In the genomic region with DNA sequence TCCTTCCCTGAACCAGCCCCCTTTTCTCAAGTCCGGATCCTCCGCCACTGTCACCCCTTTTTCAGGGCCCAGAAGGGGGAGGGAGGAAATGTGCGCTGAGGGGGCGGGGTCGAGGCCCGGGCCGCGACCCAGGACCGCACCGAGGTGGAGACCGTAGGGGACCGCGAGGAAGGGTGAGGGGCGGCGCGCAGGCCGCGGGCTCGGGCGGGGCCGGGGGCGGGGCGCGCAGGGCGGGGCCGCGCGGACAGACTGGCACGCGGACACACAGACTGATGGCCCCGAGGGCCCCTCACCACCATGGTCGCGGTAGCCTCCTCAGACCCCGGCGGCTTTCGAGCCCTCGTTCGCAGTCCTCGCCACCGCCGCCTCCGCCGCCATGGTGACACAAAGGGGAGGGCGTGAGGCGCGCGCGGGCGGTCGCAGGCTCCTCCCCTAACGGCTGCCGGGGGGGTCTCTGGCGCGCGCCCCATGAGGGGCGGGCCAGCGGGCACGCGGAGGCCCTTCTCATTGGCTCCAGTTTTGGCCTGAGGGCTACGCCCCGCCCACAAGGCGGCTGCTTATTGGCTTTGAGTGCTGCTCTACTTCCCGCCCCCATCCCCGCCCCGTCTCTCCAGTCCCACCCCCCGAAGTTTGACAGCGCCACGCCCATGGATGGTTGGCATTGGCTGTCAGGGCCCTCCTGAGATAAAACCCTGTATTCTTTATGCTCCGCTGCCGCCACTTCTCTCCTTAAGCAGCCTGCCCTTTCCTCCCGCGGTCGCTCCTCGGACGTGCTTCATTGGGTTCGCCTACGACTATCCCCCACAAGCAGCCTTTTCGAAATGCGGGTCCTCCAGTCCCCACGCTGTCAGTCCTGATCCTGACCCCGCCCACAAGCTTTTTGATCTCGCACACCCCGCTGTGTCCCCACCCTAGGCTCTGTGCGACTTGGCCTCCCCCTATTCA, we compare ENCODE assay signal across 8 mouse cellular contexts. TPM values are rescaled to one million over a fixed set of nuclear protein-coding genes. Genes with fewer than 3 reads are reported as not detected.
DNase-seq lines count a peak whose midpoint lies in the region; ATAC-seq and TF ChIP-seq lines count a peak whose summit lies in the region.

TSS of gene Arhgap33 (minus strand) at position 428 of the 945 bp plus-strand sequence.

- no peaks in the 10 kb centered on the region for H3K9me3 ChIP-seq in ES-E14 (ENCODE audit: control insufficient read depth, insufficient read depth, low read depth, low read length)
- H3K9me3 ChIP-seq in forebrain, embryonic 15.5 days: no peaks in the 10 kb centered on the region
- no peaks in the 10 kb centered on the region for H3K9me3 ChIP-seq in lung, embryonic 14.5 days (ENCODE audit: low read depth, low read length)

- H3K4me2 ChIP-seq in forebrain, embryonic 15.5 days (replicated peaks): peak within 1 kb of the TSS; percentile 78
- peak within 1 kb of the TSS; percentile 92 for H3K4me2 ChIP-seq in lung, embryonic 14.5 days

- H3K4me1 ChIP-seq in ES-E14 (ENCODE audit: control insufficient read depth in 2 of 2, insufficient read depth in 2 of 2, low read length in 2 of 2, poor library complexity in 1 of 2): peaks cover 0 to 6% of the 10 kb centered on the region in 2 experiments; a peak in 1 of 4 replicates
- peaks cover 38% of the 10 kb centered on the region for H3K4me1 ChIP-seq in forebrain, embryonic 15.5 days
- H3K4me1 ChIP-seq in lung, embryonic 14.5 days (ENCODE audit: insufficient read depth): peaks cover 15% of the 10 kb centered on the region; the same call in 1 of the 2 replicates
- peaks cover 38% of the 10 kb centered on the region for H3K4me1 ChIP-seq in olfactory bulb, adult 2 months (ENCODE audit: control insufficient read depth, insufficient read depth, low read length)
- peaks cover 12% of the 10 kb centered on the region for H3K4me1 ChIP-seq in thymus, adult 2 months (replicated peaks; ENCODE audit: control insufficient read depth, insufficient read depth, low read length)

- H3K4me3 ChIP-seq in ES-E14 (ENCODE audit: insufficient read depth in 1 of 2, low read depth in 1 of 2, low read length in 2 of 2, poor library complexity in 1 of 2, severe bottlenecking in 1 of 2): peak within 1 kb of the TSS; percentile 72 to 92
- peak within 1 kb of the TSS; percentile 91 for H3K4me3 ChIP-seq in forebrain, embryonic 15.5 days
- peak within 1 kb of the TSS; percentile 75 for H3K4me3 ChIP-seq in layer of hippocampus, adult 2 months
- peak within 1 kb of the TSS; percentile 65 for H3K4me3 ChIP-seq in lung, embryonic 14.5 days (ENCODE audit: low read depth, low read length)
- peak within 1 kb of the TSS; percentile 95 for H3K4me3 ChIP-seq in olfactory bulb, adult 2 months (ENCODE audit: insufficient read depth, low read depth, low read length)
- H3K4me3 ChIP-seq in thymus, adult 2 months (ENCODE audit: control insufficient read depth, insufficient read depth, low read length): peak within 1 kb of the TSS; percentile 80

- intact Hi-C loops in heart, postnatal 36 days (cut with DNase I): no loop called here

- no peak within 1 kb of the TSS for H3K27ac ChIP-seq in ES-E14 (ENCODE audit: insufficient read depth, low read depth, low read length, poor library complexity, severe bottlenecking)
- peak within 1 kb of the TSS; percentile 98 for H3K27ac ChIP-seq in forebrain, embryonic 15.5 days (replicated peaks)
- peak within 1 kb of the TSS; percentile 90 for H3K27ac ChIP-seq in layer of hippocampus, adult 2 months
- peak within 1 kb of the TSS; percentile 50 for H3K27ac ChIP-seq in lung, embryonic 14.5 days (ENCODE audit: low read depth)
- peak within 1 kb of the TSS; percentile 81 for H3K27ac ChIP-seq in olfactory bulb, adult 2 months (ENCODE audit: insufficient read depth, low read depth, low read length)
- H3K27ac ChIP-seq in thymus, adult 2 months (ENCODE audit: control insufficient read depth, insufficient read depth, low read length): no peak within 1 kb of the TSS

- no peak for TF ChIP-seq POLR2A in olfactory bulb, adult 2 months (IDR thresholded peaks at IDR 0.05; ENCODE audit: insufficient read depth, low read depth, low read length)
- 0 out of 2 replicates have a peak, but pooled peaks have one; percentile 15 for TF ChIP-seq POLR2A in thymus, adult 2 months (IDR thresholded peaks at IDR 0.05; ENCODE audit: control insufficient read depth, extremely low read depth, insufficient read depth, low read length, poor library complexity)

- DNase-seq in ES-E14 (ENCODE audit: low read depth, low spot score): peak; percentile 93
- DNase-seq in cerebellum, adult 11-12 months: peak; percentile 96
- peak; percentile 93 to 94 for DNase-seq in heart, postnatal 36 days
- DNase-seq in layer of hippocampus, adult 2 months (ENCODE audit: low spot score in 2 of 2): peak; percentile 95 to 96
- peak; percentile 99 for DNase-seq in lung, embryonic 14.5 days
- DNase-seq in thymus, adult 2 months: peak; percentile 96

- ATAC-seq in forebrain, embryonic 15.5 days (replicated peaks): peak; percentile 87
- ATAC-seq in lung, embryonic 14.5 days (ENCODE audit: insufficient read depth): peak; percentile 89

- TF ChIP-seq CTCF in layer of hippocampus, adult 2 months (conservative IDR thresholded peaks at IDR 0.05): no peak
- no peak for TF ChIP-seq CTCF in lung, embryonic 14.5 days (IDR thresholded peaks at IDR 0.05; ENCODE audit: low read depth)
- TF ChIP-seq CTCF in olfactory bulb, adult 2 months (IDR thresholded peaks at IDR 0.05; ENCODE audit: insufficient read depth, low read depth, low read length): no peak
- TF ChIP-seq CTCF in thymus, adult 2 months (IDR thresholded peaks at IDR 0.05; ENCODE audit: borderline replicate concordance, control insufficient read depth, extremely low read depth, insufficient read depth, low read length, poor library complexity): 0 out of 2 replicates have a peak, but pooled peaks have one; percentile 20

- H3K27me3 ChIP-seq in forebrain, embryonic 15.5 days: no peaks in the 10 kb centered on the region
- no peaks in the 10 kb centered on the region for H3K27me3 ChIP-seq in lung, embryonic 14.5 days (ENCODE audit: insufficient read depth, low read length)
- no peaks in the 10 kb centered on the region for H3K27me3 ChIP-seq in thymus, adult 2 months (ENCODE audit: control insufficient read depth, insufficient read depth, low read length)

- H3K36me3 ChIP-seq in ES-E14 (ENCODE audit: control insufficient read depth, insufficient read depth, low read length, poor library complexity, severe bottlenecking): peaks cover 2% of the 10 kb centered on the region
- peaks cover 29% of the 10 kb centered on the region for H3K36me3 ChIP-seq in forebrain, embryonic 15.5 days
- peaks cover 40% of the 10 kb centered on the region for H3K36me3 ChIP-seq in lung, embryonic 14.5 days (ENCODE audit: insufficient read depth)
- H3K36me3 ChIP-seq in thymus, adult 2 months (ENCODE audit: control insufficient read depth, insufficient read depth, low read length): peaks cover 13% of the 10 kb centered on the region

- under 1% methylated on average over 62 of the region's 84 CpGs for WGBS in forebrain, embryonic 15.5 days
- WGBS in lung, embryonic 14.5 days: under 1% methylated on average over 68 of the region's 84 CpGs
- under 1% methylated on average over 84 of the region's 84 CpGs for WGBS in olfactory bulb, adult 2 months
- under 1% methylated on average over 71 of the region's 84 CpGs for WGBS in thymus, adult 2 months

- peak within 1 kb of the TSS; percentile 75 for H3K9ac ChIP-seq in ES-E14 (ENCODE audit: insufficient read depth, low read depth, low read length, poor library complexity, severe bottlenecking)
- peak within 1 kb of the TSS; percentile 94 for H3K9ac ChIP-seq in forebrain, embryonic 15.5 days (replicated peaks)
- H3K9ac ChIP-seq in lung, embryonic 14.5 days: peak within 1 kb of the TSS; percentile 69

- in situ Hi-C loops in ES-E14 (cut with MboI; ENCODE audit: low sequenced_read_pairs in 2 of 2, unreplicated experiment in 2 of 2): no loop called here

TF ChIP-seq in ES-E14, 5 proteins besides CTCF, POLR2A, EP300 and RAD21:
- TF ChIP-seq HCFC1 (IDR thresholded peaks at IDR 0.05; ENCODE audit: borderline replicate concordance, insufficient read depth, low read length): no peak
- TF ChIP-seq MAFK (IDR thresholded peaks at IDR 0.05; ENCODE audit: insufficient read depth, low read depth, low read length): no peak
- TF ChIP-seq ZNF384 (IDR thresholded peaks at IDR 0.05; ENCODE audit: low read depth, low read length): no peak
- no peak for TF ChIP-seq ZC3H11A (IDR thresholded peaks at IDR 0.05; ENCODE audit: borderline replicate concordance, low read depth, low read length)
- TF ChIP-seq CHD2 (IDR thresholded peaks at IDR 0.05; ENCODE audit: low read depth, low read length): no peak

RNA-seq across cellular contexts. Expression of gene Arhgap33, which starts in this region (rescaled TPM):
- total RNA-seq in ES-E14 (2012; rRNA removed): 1.0 and 1.4 TPM in 2 replicates
- 115 and 121 TPM in 2 replicates for polyA plus RNA-seq in forebrain, embryonic 15.5 days (2015; fragmentation: Nextera tagmentation; extraction: Ambion mirVana)
- under 1 TPM; 0.56 to 0.89 TPM for total RNA-seq in heart, postnatal 36 days (2021)
- total RNA-seq in layer of hippocampus, adult 2 months (2021): 100 to 1,000 TPM; 101 to 119 TPM
- polyA plus RNA-seq in lung, embryonic 14.5 days (2014; fragmentation: Nextera tagmentation; extraction: Ambion mirVana): 13.8 and 14.3 TPM in 2 replicates
- polyA plus RNA-seq in olfactory bulb, adult 2 months (2012; ENCODE audit: insufficient read depth, insufficient read length, low replicate concordance, missing spikeins): not detected in 2 replicates
- polyA plus RNA-seq in thymus, adult 2 months (2012; rRNA removed): 156 and 176 TPM in 2 replicates

Comparison
In these comparisons a context has a peak if more than half of its experiments do, and no peak if none do; other contexts are left out.
1. RNA of gene Arhgap33 (total RNA-seq): 101 to 119 TPM in layer of hippocampus, adult 2 months; 1.0 to 1.4 TPM in ES-E14 and 0.56 to 0.89 TPM in heart, postnatal 36 days; every median in the first group is over 10 times any median in the second.
2. Peak in DNase-seq in heart, postnatal 36 days; RNA of the gene not detected or under 1 TPM.
3. H3K27ac ChIP-seq: peak in forebrain, embryonic 15.5 days (single experiment), layer of hippocampus, adult 2 months (single experiment), lung, embryonic 14.5 days (single experiment) and olfactory bulb, adult 2 months (single experiment); none in ES-E14 (single experiment) and thymus, adult 2 months (single experiment).
4. Peak in every context shown above with its lines, with median percentiles within 50 percentile points of each other: DNase-seq, H3K4me3 ChIP-seq and H3K9ac ChIP-seq.